Mouse (Mus musculus) forebrain, embryonic 10.5 days (tissue): ENCODE measurements at regions not wholly inside any gene's neighbourhood (a gene's known extent, or its start where the extent isn't known, plus 50 kb on each side); places are given as distances from the start of the nearest gene placed in this dataset.
"Not testable (repeated sequence)": the region's sequence is repeated elsewhere in the genome, so short reads cannot be mapped to it uniquely, and the experiment has no call there.

ENCODE experiments used
- DNase-seq: peaks from one replicate; pipeline ENCODE4 v3.0.0-alpha.2; 2017; ENCODE audit warnings: low spot score; ENCODE audit errors: extremely low spot score
- H3K27ac ChIP-seq: fragments of 300-500 bp; sonication (generic); 2 replicates; pipeline ENCODE4 v1.5.1; 2016; ENCODE audit warnings: mild to moderate bottlenecking
- H3K27me3 ChIP-seq: fragments of 300-500 bp; sonication (generic); 2 replicates; pipeline ENCODE4 v1.6.1; 2016; ENCODE audit warnings: mild to moderate bottlenecking; ENCODE audit not compliant: poor library complexity, severe bottlenecking
- H3K36me3 ChIP-seq: fragments of 300-500 bp; sonication (generic); replicated peaks from 2 replicates; pipeline ENCODE4 v1.6.1; 2016; ENCODE audit warnings: mild to moderate bottlenecking, moderate library complexity
- H3K4me1 ChIP-seq: fragments of 300-500 bp; sonication (generic); 2 replicates; pipeline ENCODE4 v1.6.1; 2016
- H3K4me3 ChIP-seq: fragments of 300-500 bp; sonication (generic); 2 replicates; pipeline ENCODE4 v1.5.1; 2016; ENCODE audit warnings: mild to moderate bottlenecking, moderate library complexity
- H3K9me3 ChIP-seq: fragments of 300-500 bp; sonication (generic); 2 replicates; pipeline ENCODE4 v1.6.1; 2016; ENCODE audit warnings: mild to moderate bottlenecking, moderate library complexity
- WGBS: fragments of 180-500 bp; shearing (Covaris S2); methylation state at CpG from one replicate; pipeline ENCODE4 v1.1.7; 2016; 5-methylcytosine and 5-hydroxymethylcytosine counted together

GRCm38 (mm10) chr16:76471081-76471480 lies 97.5 kb upstream of the Nrip1 start:
- Histone ChIP-seq H3K9me3 (no peaks in the 10 kb centered on the region), H3K36me3 (no peaks in the 10 kb centered on the region), H3K27ac (no peak overlapping the region), H3K4me3 (no peak overlapping the region), H3K4me1 (no peaks in the 10 kb centered on the region), H3K27me3 (no peaks in the 10 kb centered on the region)
- no peak for DNase-seq
- WGBS, result 79% methylated on average over 3 of the region's 3 CpGs

- WGBS, result 78% methylated on average over 1 of the region's 1 CpGs
- peaks cover 6% of the 10 kb centered on the region for H3K4me1 ChIP-seq
Observed at GRCm38 (mm10) chr16:76459521-76459920, 85.9 kb upstream of the Nrip1 start.

GRCm38 (mm10) chr16:76456300-76456599 lies 82.6 kb upstream of the Nrip1 start:
- H3K36me3 ChIP-seq, DNase-seq, H3K4me3 ChIP-seq, H3K27ac ChIP-seq, H3K27me3 ChIP-seq, H3K9me3 ChIP-seq: not testable (repeated sequence)
- WGBS, result 93% methylated on average over 2 of the region's 2 CpGs
- H3K4me1 ChIP-seq, result peaks cover 27% of the 10 kb centered on the region

More at GRCm38 (mm10) chr16:76459521-76459920, 85.9 kb upstream of the Nrip1 start:
- Histone ChIP-seq H3K27me3 (peaks cover 9% of the 10 kb centered on the region; the same call in 1 of the 2 replicates), H3K4me3 (no peak overlapping the region), H3K36me3 (no peaks in the 10 kb centered on the region), H3K27ac (no peak overlapping the region), H3K9me3 (no peaks in the 10 kb centered on the region)
- DNase-seq, result no peak

- 86% methylated on average over 9 of the region's 9 CpGs for WGBS
- Histone ChIP-seq H3K27ac (no peak overlapping the region), H3K4me1 (peaks cover 27% of the 10 kb centered on the region), H3K9me3 (peaks cover 5% of the 10 kb centered on the region; the same call in 1 of the 2 replicates), H3K4me3 (no peak overlapping the region), H3K27me3 (peaks cover 9% of the 10 kb centered on the region; the same call in 1 of the 2 replicates), H3K36me3 (no peaks in the 10 kb centered on the region)
- no peak for DNase-seq
Observed at GRCm38 (mm10) chr16:76455499-76456299, 82.1 kb upstream of the Nrip1 start.

- 86% methylated on average over 17 of the region's 17 CpGs for WGBS
- Histone ChIP-seq H3K27ac (no peak overlapping the region), H3K4me1 (peaks cover 27% of the 10 kb centered on the region), H3K36me3 (no peaks in the 10 kb centered on the region), H3K27me3 (peaks cover 9% of the 10 kb centered on the region; the same call in 1 of the 2 replicates), H3K9me3 (peaks cover 5% of the 10 kb centered on the region; the same call in 1 of the 2 replicates), H3K4me3 (no peak overlapping the region)
- no peak for DNase-seq
Observed at GRCm38 (mm10) chr16:76454741-76455465, 81.3 kb upstream of the Nrip1 start.

GRCm38 (mm10) chr16:76453457-76454200 lies 80.0 kb upstream of the Nrip1 start:
- 17% methylated on average over 11 of the region's 11 CpGs for WGBS
- peak overlapping the region; percentile 79 for H3K27ac ChIP-seq
- H3K9me3 ChIP-seq, result peaks cover 5% of the 10 kb centered on the region; the same call in 1 of the 2 replicates
- H3K27me3 ChIP-seq, result peaks cover 9% of the 10 kb centered on the region; the same call in 1 of the 2 replicates
- H3K4me1 ChIP-seq, result peaks cover 27% of the 10 kb centered on the region
- no peak overlapping the region for H3K4me3 ChIP-seq
- DNase-seq, result peak; percentile 59
- no peaks in the 10 kb centered on the region for H3K36me3 ChIP-seq

GRCm38 (mm10) chr16:76448773-76449172 lies 75.1 kb upstream of the Nrip1 start:
- Histone ChIP-seq H3K27me3 (no peaks in the 10 kb centered on the region), H3K27ac (no peak overlapping the region), H3K4me3 (no peak overlapping the region), H3K36me3 (no peaks in the 10 kb centered on the region), H3K4me1 (peaks cover 13% of the 10 kb centered on the region), H3K9me3 (peaks cover 5% of the 10 kb centered on the region; the same call in 1 of the 2 replicates)
- 84% methylated on average over 3 of the region's 3 CpGs for WGBS
- no peak for DNase-seq

- Histone ChIP-seq H3K27ac (no peak overlapping the region), H3K4me3 (no peak overlapping the region), H3K27me3 (no peaks in the 10 kb centered on the region), H3K4me1 (no peaks in the 10 kb centered on the region), H3K36me3 (no peaks in the 10 kb centered on the region), H3K9me3 (peaks cover 5% of the 10 kb centered on the region; the same call in 1 of the 2 replicates)
- no peak for DNase-seq
- 73% methylated on average over 3 of the region's 3 CpGs for WGBS
Observed at GRCm38 (mm10) chr16:76447033-76447432, 73.4 kb upstream of the Nrip1 start.

GRCm38 (mm10) chr16:76444668-76445067 lies 71.0 kb upstream of the Nrip1 start:
- 87% methylated on average over 3 of the region's 3 CpGs for WGBS
- H3K36me3 ChIP-seq, result no peaks in the 10 kb centered on the region
- H3K9me3 ChIP-seq, result no peaks in the 10 kb centered on the region
- no peak for DNase-seq
- H3K4me1 ChIP-seq, result no peaks in the 10 kb centered on the region
- no peaks in the 10 kb centered on the region for H3K27me3 ChIP-seq
- H3K27ac ChIP-seq, result no peak overlapping the region
- H3K4me3 ChIP-seq, result no peak overlapping the region

- H3K36me3 ChIP-seq, result no peaks in the 10 kb centered on the region
- H3K27me3 ChIP-seq, result no peaks in the 10 kb centered on the region
- DNase-seq, result no peak
- no peaks in the 10 kb centered on the region for H3K4me1 ChIP-seq
- 94% methylated on average over 2 of the region's 2 CpGs for WGBS
- no peak overlapping the region for H3K27ac ChIP-seq
- H3K9me3 ChIP-seq, result no peaks in the 10 kb centered on the region
- H3K4me3 ChIP-seq, result no peak overlapping the region
Observed at GRCm38 (mm10) chr16:76442635-76443034, 69.0 kb upstream of the Nrip1 start.

GRCm38 (mm10) chr16:76441803-76442448 lies 68.3 kb upstream of the Nrip1 start:
- no peak overlapping the region for H3K4me3 ChIP-seq
- no peaks in the 10 kb centered on the region for H3K9me3 ChIP-seq
- no peaks in the 10 kb centered on the region for H3K4me1 ChIP-seq
- H3K36me3 ChIP-seq, result no peaks in the 10 kb centered on the region
- DNase-seq, result no peak
- 75% methylated on average over 5 of the region's 5 CpGs for WGBS
- no peak overlapping the region for H3K27ac ChIP-seq
- H3K27me3 ChIP-seq, result no peaks in the 10 kb centered on the region

- 87% methylated on average over 3 of the region's 3 CpGs for WGBS
- DNase-seq, result no peak
- Histone ChIP-seq H3K9me3 (no peaks in the 10 kb centered on the region), H3K27ac (no peak overlapping the region), H3K4me1 (no peaks in the 10 kb centered on the region), H3K36me3 (no peaks in the 10 kb centered on the region), H3K4me3 (no peak overlapping the region), H3K27me3 (no peaks in the 10 kb centered on the region)
Observed at GRCm38 (mm10) chr16:76438093-76438883, 64.7 kb upstream of the Nrip1 start.
